Mouse (Mus musculus): ENCODE data around the gene Bace1. TPM values are rescaled to one million over a fixed set of nuclear protein-coding genes. Genes with fewer than 3 reads are reported as not detected.
"Not testable (repeated sequence)": the region's sequence is repeated elsewhere in the genome, so short reads cannot be mapped to it uniquely, and the experiment has no call there.

Bace1 gene
- polyA plus RNA-seq, 1 experiment from 2014 or later: 49.2 TPM

DNA sequence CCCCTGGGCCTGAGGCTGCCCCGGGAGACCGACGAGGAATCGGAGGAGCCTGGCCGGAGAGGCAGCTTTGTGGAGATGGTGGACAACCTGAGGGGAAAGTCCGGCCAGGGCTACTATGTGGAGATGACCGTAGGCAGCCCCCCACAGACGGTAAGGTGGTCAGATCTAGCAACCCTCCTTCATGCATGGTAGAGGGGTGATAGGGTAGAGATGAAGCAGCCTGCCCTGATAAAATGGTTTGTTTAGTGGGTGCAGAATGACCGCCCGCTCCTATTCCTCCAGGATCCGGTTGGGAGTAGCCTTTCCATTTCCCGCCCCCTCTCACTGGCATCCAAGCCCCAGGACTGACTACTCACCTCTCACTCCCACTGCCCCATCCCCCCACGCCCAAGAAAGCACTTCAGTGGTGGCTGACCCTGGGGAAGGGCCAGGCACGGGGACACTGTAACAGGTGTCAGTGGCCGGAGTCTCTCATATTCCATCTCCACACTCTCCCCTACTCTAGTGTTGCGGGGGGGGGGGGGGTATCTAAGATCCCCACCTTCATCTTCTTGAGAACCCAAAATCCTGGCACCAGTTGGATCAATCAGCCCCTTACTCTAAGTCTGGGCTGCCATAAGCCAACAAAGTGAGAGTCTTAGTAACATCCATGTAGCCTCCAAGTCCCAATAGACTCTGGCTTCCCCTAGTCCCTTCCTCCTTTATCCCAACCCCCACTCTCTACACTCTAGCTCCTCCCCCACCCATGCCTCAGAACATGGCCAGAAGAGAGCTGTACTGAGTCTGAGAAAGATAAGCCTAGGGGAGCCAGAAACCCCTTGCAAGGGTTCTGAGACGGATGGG is 980 bp downstream of the Bace1 start:
- 16% methylated on average over 17 of the region's 17 CpGs for WGBS
- 0 out of 2 replicates have a peak, but pooled peaks have one; percentile 8 for ATAC-seq (ENCODE audit: low read depth)
- H3K27me3 ChIP-seq: no peaks in the 10 kb centered on the region
- peak overlapping the region; percentile 98 for H3K9ac ChIP-seq
- peak overlapping the region; percentile 97 for H3K4me3 ChIP-seq
- H3K36me3 ChIP-seq: 0 out of 2 replicates have a peak, but pooled peaks cover 3% of the 10 kb centered on the region
- peaks cover 47% of the 10 kb centered on the region for H3K4me1 ChIP-seq (replicated peaks)
- H3K27ac ChIP-seq (replicated peaks): peak overlapping the region; percentile 83
- H3K4me2 ChIP-seq: peak overlapping the region; percentile 99
- H3K9me3 ChIP-seq: no peaks in the 10 kb centered on the region

DNA sequence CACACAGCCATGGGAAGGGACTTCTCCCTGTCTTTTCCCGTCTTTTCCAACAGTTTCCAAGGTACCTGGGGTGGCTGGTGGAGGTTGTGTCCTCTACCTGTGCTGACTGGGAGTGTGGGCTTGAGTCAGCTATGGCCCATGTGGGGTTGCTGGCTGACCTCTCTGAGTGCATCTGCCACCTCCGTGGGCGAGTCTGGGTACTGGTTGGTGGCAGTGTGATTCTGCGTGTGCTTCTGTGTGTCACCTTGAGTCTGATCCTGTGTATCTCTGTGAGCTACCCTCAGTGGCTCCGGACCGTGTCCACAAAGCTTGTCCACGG is 1.6 kb downstream of the Bace1 start:
- 0 out of 2 replicates have a peak, but pooled peaks have one; percentile 2 for ATAC-seq (ENCODE audit: low read depth)
- peaks cover 47% of the 10 kb centered on the region for H3K4me1 ChIP-seq (replicated peaks)
- H3K4me2 ChIP-seq: peak overlapping the region; percentile 99
- 0 out of 2 replicates have a peak, but pooled peaks cover 3% of the 10 kb centered on the region for H3K36me3 ChIP-seq
- peak overlapping the region; percentile 97 for H3K4me3 ChIP-seq
- 74% methylated on average over 7 of the region's 7 CpGs for WGBS
- no peak overlapping the region for H3K27ac ChIP-seq (replicated peaks)
- no peaks in the 10 kb centered on the region for H3K9me3 ChIP-seq
- peak overlapping the region; percentile 98 for H3K9ac ChIP-seq
- H3K27me3 ChIP-seq: no peaks in the 10 kb centered on the region

DNA sequence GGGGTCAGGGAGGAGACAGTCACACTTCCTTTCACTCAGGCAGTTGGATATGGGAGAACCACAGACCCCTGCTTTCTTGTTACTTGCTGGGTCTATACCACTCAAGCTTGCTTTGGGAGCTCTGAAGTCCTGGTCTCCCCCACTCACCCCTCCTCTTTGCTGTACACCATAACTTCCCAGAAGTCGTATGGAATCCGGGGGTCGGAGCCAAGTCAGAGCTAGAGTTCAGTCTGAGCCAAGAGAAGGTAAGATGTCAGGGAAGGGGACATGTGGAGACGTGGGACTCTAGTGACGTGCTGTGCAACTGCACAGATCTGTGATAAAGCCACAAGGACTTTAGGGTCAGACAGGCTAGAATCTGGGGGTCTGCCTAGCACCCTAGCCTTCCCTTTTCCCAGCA is 2.0 kb downstream of the Bace1 start:
- peak overlapping the region; percentile 98 for H3K9ac ChIP-seq
- ATAC-seq (ENCODE audit: low read depth): no peak
- H3K36me3 ChIP-seq: 0 out of 2 replicates have a peak, but pooled peaks cover 3% of the 10 kb centered on the region
- WGBS: 82% methylated on average over 5 of the region's 5 CpGs
- H3K4me2 ChIP-seq: peak overlapping the region; percentile 99
- H3K9me3 ChIP-seq: no peaks in the 10 kb centered on the region
- H3K27me3 ChIP-seq: no peaks in the 10 kb centered on the region
- no peak overlapping the region for H3K27ac ChIP-seq (replicated peaks)
- H3K4me1 ChIP-seq (replicated peaks): peaks cover 48% of the 10 kb centered on the region
- peak overlapping the region; percentile 97 for H3K4me3 ChIP-seq

DNA sequence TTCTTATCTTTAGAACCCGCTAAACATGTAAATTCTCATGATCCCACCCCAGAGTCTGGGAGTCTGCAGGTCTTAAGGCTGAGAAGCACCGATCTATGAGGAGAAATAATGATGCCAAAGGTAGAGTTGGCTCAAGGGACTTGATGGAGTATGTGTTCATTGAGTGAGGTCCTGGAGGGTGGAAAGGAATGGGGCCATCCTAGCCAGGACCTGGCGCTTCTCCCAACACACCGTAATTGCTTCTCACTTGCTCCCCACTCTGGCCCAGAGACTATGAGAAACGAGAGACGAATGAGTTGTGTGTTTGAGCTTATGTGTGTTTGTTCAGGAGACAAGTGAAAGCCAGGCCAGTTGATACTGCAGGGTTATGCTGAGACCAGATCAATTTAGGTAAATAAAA is 3.1 kb downstream of the Bace1 start:
- Histone ChIP-seq H3K36me3 (0 out of 2 replicates have a peak, but pooled peaks cover 3% of the 10 kb centered on the region), H3K9me3 (no peaks in the 10 kb centered on the region), H3K4me2 (peak overlapping the region; percentile 99), H3K27me3 (no peaks in the 10 kb centered on the region), H3K4me1 (replicated peaks) (peaks cover 53% of the 10 kb centered on the region), H3K4me3 (0 out of 2 replicates have a peak overlapping the region, but pooled peaks have one; percentile 97), H3K9ac (no peak overlapping the region), H3K27ac (replicated peaks) (no peak overlapping the region)
- 80% methylated on average over 6 of the region's 6 CpGs for WGBS
- ATAC-seq (ENCODE audit: low read depth): no peak

DNA sequence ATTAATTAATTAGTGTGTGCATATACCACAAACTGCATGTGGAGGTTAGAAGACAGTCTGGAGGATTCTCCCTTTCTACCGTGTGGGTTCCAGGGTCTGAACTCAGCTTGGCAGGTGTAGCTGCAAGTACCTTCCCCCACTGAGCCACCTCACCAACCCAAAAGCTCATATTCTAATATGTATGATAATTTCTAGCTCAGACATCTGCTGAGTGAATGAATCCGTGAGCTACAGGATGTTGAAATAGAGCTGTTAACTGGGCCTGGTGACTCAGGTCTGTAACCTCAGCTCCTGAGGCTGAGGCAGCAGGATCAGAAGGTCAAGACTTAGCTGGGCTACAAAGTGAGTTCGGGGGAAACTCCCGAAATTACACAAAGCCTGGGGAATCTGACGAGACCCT is 4.6 kb downstream of the Bace1 start:
- Histone ChIP-seq H3K4me1 (replicated peaks) (peaks cover 51% of the 10 kb centered on the region), H3K27me3 (no peaks in the 10 kb centered on the region), H3K9me3 (no peaks in the 10 kb centered on the region), H3K4me2 (no peak overlapping the region), H3K27ac (replicated peaks) (no peak overlapping the region), H3K36me3 (0 out of 2 replicates have a peak, but pooled peaks cover 3% of the 10 kb centered on the region), H3K4me3 (no peak overlapping the region), H3K9ac (no peak overlapping the region)
- no peak for ATAC-seq (ENCODE audit: low read depth)
- WGBS: 88% methylated on average over 5 of the region's 5 CpGs

DNA sequence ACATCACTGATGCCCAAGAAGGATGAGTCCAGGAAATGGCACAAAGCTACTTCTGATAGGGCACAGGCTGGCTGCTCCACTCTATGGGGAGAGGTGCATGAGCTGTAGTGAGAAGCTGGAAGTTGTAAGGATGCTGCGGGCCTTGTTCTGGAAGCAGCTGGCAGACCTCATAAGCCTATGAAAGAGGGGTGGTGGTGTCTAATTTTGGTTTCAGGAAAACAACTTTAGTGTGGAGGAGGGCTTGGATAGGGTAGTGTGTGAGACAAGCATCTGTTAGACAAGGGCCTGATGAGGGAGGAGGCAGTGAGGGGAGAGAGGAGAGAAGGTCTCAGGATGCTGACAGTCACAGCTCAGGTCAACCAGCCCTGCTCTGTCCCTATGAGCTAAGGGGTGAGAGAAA is 5.4 kb downstream of the Bace1 start:
- no peaks in the 10 kb centered on the region for H3K9me3 ChIP-seq
- WGBS: 91% methylated on average over 1 of the region's 1 CpGs
- no peak overlapping the region for H3K4me2 ChIP-seq
- H3K27me3 ChIP-seq: no peaks in the 10 kb centered on the region
- 0 out of 2 replicates have a peak, but pooled peaks cover 3% of the 10 kb centered on the region for H3K36me3 ChIP-seq
- H3K4me1 ChIP-seq (replicated peaks): peaks cover 50% of the 10 kb centered on the region
- no peak overlapping the region for H3K27ac ChIP-seq (replicated peaks)
- no peak for ATAC-seq (ENCODE audit: low read depth)
- no peak overlapping the region for H3K9ac ChIP-seq
- no peak overlapping the region for H3K4me3 ChIP-seq

DNA sequence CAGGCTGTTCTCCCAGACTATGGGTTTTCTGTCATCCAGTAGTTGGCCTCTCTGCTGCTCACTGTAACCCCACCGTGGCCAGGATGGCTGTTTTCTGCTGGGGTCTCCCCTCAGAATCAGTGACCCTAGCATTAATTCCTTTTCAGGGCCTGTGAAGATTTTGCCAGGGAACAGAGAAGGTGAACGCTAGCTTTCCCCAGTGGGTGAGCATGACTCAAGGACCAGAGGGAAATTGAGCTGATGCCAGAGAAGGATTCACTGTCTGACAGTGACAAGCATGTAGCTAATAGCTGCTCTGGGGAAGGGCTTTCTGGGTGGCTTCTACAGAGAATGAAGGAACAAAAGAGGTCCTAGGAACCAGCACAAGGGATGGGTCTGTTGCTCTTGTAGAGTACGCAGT is 7.2 kb downstream of the Bace1 start:
- 0 out of 2 replicates have a peak, but pooled peaks cover 3% of the 10 kb centered on the region for H3K36me3 ChIP-seq
- no peak overlapping the region for H3K9ac ChIP-seq
- no peaks in the 10 kb centered on the region for H3K27me3 ChIP-seq
- no peak overlapping the region for H3K4me2 ChIP-seq
- H3K27ac ChIP-seq (replicated peaks): no peak overlapping the region
- H3K9me3 ChIP-seq: no peaks in the 10 kb centered on the region
- no peak for ATAC-seq (ENCODE audit: low read depth)
- H3K4me3 ChIP-seq: no peak overlapping the region
- H3K4me1 ChIP-seq (replicated peaks): peaks cover 51% of the 10 kb centered on the region
- 85% methylated on average over 3 of the region's 3 CpGs for WGBS

DNA sequence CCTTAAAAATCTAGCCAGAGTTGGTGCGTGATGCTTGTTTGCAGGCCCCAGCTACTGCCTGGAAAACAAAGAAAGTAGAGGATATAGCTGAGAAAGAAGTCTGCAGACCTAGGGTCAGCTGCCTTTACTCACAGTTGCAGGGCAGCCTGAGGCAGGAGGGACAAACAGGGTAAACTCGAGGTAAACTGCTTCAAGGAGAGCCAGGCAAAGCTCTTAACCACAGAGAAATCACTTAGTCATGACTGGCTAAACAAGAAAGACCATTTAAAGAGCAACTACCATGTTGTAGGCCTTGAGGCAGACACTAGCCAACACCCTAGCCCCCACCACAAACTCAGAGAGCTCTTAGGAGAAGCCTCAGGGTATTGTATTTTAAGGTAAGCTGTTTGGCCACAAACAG is 7.8 kb downstream of the Bace1 start:
- ATAC-seq (ENCODE audit: low read depth); H3K36me3 ChIP-seq; H3K27me3 ChIP-seq; H3K9ac ChIP-seq; H3K9me3 ChIP-seq; H3K4me2 ChIP-seq; H3K4me3 ChIP-seq; H3K27ac ChIP-seq (replicated peaks): not testable (repeated sequence)
- peaks cover 50% of the 10 kb centered on the region for H3K4me1 ChIP-seq (replicated peaks)
- 68% methylated on average over 2 of the region's 2 CpGs for WGBS

DNA sequence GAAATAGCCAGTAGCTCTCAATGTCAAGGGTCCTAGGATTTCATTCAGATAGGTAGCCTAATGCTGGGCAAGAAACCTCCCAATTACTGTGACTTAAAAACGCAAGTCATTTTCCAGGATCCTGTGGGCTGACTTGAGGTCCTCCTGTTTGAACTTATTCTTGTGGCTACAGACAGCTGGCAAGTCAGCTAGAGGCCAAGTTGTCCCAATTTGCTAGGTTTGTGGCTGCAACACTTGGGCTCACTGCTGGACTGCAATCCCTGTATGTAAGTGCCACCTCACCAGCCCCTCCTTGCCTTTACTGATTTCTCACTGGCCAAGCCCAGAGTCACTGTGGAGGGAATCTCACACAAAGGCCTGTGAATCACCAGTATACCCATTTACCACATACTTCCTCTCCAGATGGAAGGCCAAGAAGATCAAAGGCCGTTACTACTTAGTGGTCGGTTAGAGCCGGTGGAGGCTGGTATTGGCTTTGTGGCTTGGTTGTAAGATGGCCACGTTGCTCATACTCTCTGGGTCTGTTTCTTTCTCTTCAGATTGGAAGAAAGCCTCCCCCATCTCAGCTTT is 8.6 kb downstream of the Bace1 start:
- Histone ChIP-seq H3K27ac (replicated peaks) (no peak overlapping the region), H3K36me3 (no peaks in the 10 kb centered on the region), H3K9me3 (no peaks in the 10 kb centered on the region), H3K4me3 (no peak overlapping the region), H3K9ac (no peak overlapping the region), H3K4me2 (no peak overlapping the region), H3K4me1 (replicated peaks) (peaks cover 42% of the 10 kb centered on the region), H3K27me3 (no peaks in the 10 kb centered on the region)
- WGBS: 77% methylated on average over 5 of the region's 5 CpGs
- ATAC-seq (ENCODE audit: low read depth): no peak

DNA sequence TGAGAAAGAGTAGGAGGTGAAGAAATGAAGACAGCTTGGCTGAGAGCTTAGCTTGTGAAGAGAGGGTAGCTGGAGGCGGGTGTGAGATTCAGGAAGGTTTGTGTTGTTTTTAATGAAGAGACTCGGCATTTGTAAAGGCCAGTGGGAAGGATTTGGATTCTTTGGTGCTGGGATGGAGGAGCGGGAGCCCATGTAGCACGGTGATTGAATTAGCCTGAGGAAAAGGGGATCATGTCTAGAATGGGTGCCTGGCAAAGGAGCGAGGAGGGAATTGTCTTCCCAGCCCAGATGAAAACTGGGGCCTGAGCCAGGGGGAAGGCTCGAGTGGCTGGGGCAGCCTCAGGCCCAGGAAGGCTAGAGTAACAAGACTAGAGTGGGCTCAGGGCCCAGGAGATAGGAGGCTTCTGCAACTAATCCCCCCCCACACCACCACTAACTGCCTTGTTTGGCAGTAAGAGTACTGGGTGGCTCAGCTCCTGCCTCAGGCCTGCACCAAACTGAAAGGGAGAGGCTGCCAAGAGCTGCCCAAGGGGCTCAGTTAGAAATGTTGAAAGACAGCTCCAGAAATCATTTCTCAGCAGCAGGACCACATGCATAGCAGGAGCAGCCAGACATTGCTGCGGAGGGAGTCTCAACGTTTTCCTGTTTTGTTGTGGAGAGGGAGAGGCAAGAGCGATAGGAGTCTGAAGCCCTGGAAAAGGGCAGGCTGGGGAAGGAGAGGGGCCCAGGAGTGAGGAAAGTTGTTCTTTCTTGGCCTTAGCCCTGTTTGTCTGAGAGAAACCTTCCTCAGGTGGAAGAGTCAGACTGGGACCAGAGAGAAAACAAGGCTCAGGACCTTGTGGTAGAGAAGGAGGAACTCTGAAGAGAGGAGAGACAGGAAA is 11.4 kb downstream of the Bace1 start:
- H3K4me3 ChIP-seq: no peak overlapping the region
- no peaks in the 10 kb centered on the region for H3K27me3 ChIP-seq
- peaks cover 29% of the 10 kb centered on the region for H3K4me1 ChIP-seq (replicated peaks)
- peak overlapping the region; percentile 46 for H3K27ac ChIP-seq (replicated peaks)
- H3K4me2 ChIP-seq: no peak overlapping the region
- no peaks in the 10 kb centered on the region for H3K9me3 ChIP-seq
- ATAC-seq (ENCODE audit: low read depth): no peak
- H3K9ac ChIP-seq: no peak overlapping the region
- 70% methylated on average over 9 of the region's 9 CpGs for WGBS
- H3K36me3 ChIP-seq: peaks cover 24% of the 10 kb centered on the region

DNA sequence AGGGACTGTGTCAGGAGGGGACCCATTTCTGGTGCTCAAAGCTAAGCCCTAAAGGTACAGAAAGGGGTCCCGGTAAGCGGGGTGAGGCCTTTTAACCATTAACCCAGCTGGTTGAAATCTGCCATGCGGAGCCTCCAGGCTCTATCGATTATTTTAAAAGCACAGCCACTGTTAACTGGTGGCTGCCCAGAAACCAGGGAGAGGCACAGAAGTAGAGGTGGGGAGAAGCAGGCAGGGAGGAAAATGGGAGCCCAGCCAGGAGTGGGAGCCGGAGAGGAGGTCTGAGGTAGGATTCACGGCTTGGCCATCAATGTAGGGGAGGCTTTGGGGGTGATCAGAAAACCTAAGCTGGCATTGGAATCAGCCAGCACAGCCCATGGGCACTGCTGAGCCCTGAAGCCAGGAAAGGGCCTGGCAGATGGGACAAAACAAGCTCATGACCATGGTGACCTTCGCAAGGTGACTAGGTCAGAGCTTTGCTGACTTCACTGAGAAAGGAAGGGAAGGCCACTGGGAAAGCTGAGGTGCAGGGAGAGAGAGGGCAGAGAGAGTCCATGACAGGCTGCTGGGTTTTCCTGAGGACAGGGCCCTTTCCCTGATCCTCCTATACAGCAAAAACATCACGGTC is 12.3 kb downstream of the Bace1 start:
- no peak for ATAC-seq (ENCODE audit: low read depth)
- Histone ChIP-seq H3K9ac (no peak overlapping the region), H3K27ac (replicated peaks) (peak overlapping the region; percentile 46), H3K4me3 (no peak overlapping the region), H3K4me1 (replicated peaks) (peaks cover 25% of the 10 kb centered on the region), H3K9me3 (no peaks in the 10 kb centered on the region), H3K4me2 (no peak overlapping the region), H3K27me3 (no peaks in the 10 kb centered on the region), H3K36me3 (peaks cover 33% of the 10 kb centered on the region)
- 85% methylated on average over 8 of the region's 8 CpGs for WGBS
